Mouse (Mus musculus) left cerebral cortex, postnatal 14 days (tissue): Measurements from ENCODE around the gene Espn. TPM values are rescaled to one million over a fixed set of nuclear protein-coding genes. Genes with fewer than 3 reads are reported as not detected.

Experiments used
- DNase-seq, 2 experiments: peaks; one replicate each; pipeline ENCODE4 v3.0.0; 2021 to 2022; ENCODE audit warnings: low spot score in 2 of 2, mixed read lengths in 1 of 2
- intact Hi-C: fragments of 180-260 bp; cut with DNase I; formaldehyde crosslinking; loops from one replicate; pipeline ENCODE4 v1.15.1; 2025
- total RNA-seq, 2 experiments: library from RNA; stranded (reverse); gene quantifications; 2 replicates each; pipeline ENCODE4 v1.2.3; 2021

Espn gene
- total RNA-seq, 2 experiments from 2014 or later = 0.24 to 0.44 TPM

GRCm38 (mm10) chr4:152109509-152109908, 42.7 kb downstream of the Espn start:
- intact Hi-C loops = no loop called here

GRCm38 (mm10) chr4:152108673-152109072, 43.5 kb downstream of the Espn start:
- intact Hi-C loops = no loop called here
- DNase-seq = no peak

More at GRCm38 (mm10) chr4:152109509-152109908, 42.7 kb downstream of the Espn start:
- DNase-seq = no peak

DNA sequence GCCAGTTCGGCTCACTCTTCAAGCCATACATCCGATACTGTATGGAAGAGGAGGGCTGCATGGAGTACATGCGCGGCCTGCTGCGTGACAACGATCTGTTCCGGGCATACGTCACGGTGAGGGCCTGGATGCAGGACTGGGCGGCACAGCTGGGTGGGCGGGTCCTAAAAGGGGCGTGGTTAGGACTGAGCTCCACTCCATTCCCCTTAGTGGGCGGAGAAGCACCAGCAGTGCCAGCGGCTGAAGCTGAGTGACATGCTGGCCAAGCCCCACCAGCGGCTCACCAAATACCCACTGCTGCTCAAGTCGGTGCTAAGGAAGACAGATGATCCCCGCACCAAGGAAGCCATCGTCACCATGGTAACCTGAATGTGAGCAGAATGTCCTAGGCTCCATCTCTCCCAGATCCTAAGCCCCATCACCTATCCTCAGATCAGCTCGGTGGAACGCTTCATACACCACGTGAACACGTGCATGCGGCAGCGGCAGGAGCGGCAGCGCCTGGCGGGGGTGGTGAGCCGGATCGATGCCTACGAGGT, 44.1 kb downstream of the Espn start:
- intact Hi-C loops = no loop called here
- peak; percentile 69 to 82 for DNase-seq

DNA sequence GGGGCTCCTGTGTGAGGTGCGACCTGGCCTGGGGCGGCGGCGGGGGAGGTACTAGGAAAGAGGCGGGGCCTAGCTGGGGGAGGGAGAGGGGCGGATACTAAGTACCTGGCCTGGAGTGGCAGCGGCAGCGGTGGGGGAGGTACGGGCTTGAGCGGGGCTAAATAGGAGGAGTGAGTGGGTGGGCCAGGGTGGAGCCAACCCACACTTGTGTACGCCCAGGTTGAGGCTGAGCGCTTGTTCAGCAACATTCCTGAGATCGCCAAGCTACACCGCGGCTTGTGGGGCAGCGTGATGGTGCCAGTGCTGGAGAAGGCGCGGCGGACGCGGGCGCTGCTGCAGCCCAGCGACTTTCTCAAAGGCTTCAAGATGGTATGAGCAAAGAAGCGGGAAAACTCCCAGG, 44.7 kb downstream of the Espn start:
- intact Hi-C loops = no loop called here
- no peak for DNase-seq

GRCm38 (mm10) chr4:152106746-152107145, 45.4 kb downstream of the Espn start:
- intact Hi-C loops = no loop called here
- DNase-seq = no peak

- DNase-seq = peak; percentile 80 to 84
- intact Hi-C loops = no loop called here
Measured at GRCm38 (mm10) chr4:152103025-152103424, 49.1 kb downstream of the Espn start.

GRCm38 (mm10) chr4:152101921-152102320, 50.2 kb downstream of the Espn start:
- intact Hi-C loops = no loop called here
- DNase-seq = no peak

GRCm38 (mm10) chr4:152101081-152101653, 51.0 kb downstream of the Espn start:
- peak in 1 of 2 experiments; percentile 82 for DNase-seq

GRCm38 (mm10) chr4:152100541-152100940, 51.6 kb downstream of the Espn start:
- peak; percentile 75 to 88 for DNase-seq
- intact Hi-C loops = no loop called here

More at GRCm38 (mm10) chr4:152101081-152101653, 51.0 kb downstream of the Espn start:
- intact Hi-C loops = no loop called here

DNA sequence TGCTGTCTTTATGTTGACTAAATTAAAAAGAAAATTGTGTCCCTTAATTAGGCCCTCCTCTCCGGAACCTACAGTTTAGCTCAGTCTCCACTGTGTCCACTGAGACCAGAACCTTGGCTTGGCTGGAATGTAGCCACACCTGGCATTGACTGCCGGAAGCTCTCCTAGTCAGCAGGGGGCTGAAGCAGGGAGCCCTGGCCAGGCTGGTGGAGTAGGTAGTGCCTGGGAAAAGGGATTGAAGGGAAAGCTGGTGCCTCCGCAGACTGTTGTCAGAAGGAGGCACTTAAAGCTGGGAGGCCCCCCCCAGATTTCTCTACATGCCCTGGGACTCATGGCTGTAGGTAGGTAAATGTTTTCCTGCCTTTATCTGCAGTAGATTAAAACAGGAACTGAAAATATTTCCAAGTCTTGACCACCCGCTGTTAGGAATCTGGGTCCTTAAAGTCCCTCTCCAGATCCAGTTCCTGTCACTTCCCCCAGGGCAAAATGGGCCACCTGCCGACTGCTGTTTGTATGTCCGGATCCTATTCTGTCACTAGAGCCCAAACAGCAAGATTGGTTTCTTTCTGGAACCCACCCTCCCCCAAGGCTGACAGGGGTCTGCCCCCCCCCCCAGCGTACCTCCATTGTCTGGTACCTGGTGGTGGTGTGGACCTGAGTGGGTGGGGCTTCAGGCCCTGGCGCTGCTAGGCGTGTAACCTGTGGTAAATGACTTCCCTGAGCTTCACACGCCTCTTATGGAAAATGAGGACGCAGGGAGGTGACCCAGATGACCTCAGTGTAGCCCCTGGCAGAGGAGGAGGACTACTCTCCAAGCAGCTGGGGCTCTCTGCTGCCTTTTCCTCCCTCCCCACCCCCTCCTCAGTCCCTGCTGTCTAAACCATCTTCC, 54.0 kb downstream of the Espn start:
- intact Hi-C loops = loop anchor here (5.0 kb wide), 1 partner anchor 61 kb away; the partner anchor contains the start of genes Nol9 and Tas1r1
- no peak for DNase-seq

GRCm38 (mm10) chr4:152096927-152097326, 55.2 kb downstream of the Espn start:
- intact Hi-C loops = loop anchor here (5.0 kb wide), 1 partner anchor 60 kb away; the partner anchor contains the start of genes Nol9 and Tas1r1

GRCm38 (mm10) chr4:152095937-152096910, 55.9 kb downstream of the Espn start:
- DNase-seq = peak in 1 of 2 experiments; percentile 67
- intact Hi-C loops = loop anchor here (5.0 kb wide), 1 partner anchor 59 kb away; the partner anchor contains the start of genes Nol9 and Tas1r1

More at GRCm38 (mm10) chr4:152096927-152097326, 55.2 kb downstream of the Espn start:
- DNase-seq = no peak

DNA sequence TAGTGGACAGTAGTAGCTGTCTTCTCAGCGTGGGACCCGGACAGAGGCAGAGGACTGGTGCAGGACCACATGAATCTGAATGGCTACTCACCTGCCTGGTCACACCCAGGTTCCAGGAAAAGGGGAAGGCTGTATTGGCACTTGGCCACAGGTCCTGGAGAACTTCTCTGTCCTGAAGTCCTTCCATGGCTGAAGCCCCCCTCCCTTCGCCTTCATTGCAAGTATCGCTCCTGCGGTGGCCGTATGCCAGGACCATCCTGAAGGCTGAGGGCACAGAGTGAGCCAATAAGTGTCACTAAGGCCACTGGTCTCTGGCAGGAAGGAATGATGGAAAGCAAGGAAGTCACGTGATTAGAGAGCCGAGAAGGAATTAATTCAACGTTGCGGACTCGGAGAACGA, 57.9 kb downstream of the Espn start:
- no peak for DNase-seq
- intact Hi-C loops = no loop called here

DNA sequence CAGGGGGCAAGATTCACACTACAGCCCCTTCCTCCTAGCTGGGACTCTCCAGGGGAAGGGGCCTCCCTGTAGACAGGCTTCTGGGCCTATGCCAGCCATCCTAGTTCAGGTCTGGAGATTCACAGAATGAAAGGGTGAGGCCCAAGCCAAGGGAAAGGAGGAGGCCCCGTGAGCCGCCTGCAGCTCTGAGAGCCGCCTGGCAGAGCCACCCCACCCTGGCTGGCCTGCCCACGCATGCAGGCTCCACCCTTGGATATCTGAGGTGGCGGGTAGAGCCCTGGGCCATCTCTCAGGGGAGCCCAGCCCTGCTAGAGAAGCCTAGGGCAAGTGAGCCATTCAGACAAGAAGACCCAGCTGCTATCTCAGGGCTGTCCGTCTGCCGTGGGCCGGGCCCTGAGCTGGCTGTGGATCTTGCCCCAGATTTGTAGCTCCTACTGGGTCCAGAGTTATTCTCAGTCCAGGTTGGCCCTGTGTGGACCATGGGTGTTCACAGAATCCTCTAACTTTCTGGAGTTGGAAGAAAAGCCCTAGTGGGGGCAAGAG, 59.3 kb downstream of the Espn start:
- intact Hi-C loops = no loop called here
- DNase-seq = no peak

DNA sequence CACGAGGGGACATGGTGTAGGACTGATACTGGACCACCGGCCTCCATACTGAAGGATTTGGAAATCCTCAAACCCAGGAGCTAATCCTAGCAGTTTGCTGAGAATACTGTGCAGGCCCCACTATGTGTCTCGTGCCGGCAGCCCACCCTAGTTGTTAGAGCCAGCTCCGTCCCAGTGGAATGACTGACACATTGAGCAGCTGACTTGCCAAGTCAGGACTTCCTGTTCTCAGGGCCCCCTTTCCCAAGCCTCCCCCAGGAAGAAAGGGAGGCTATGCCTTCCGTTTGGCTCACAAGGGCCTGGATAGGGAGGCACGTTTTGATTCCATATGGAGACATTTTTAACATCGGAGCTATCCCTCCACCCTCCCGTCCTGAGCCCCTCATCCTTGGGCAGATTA, 62.0 kb downstream of the Espn start:
- intact Hi-C loops = no loop called here
- no peak for DNase-seq

DNA sequence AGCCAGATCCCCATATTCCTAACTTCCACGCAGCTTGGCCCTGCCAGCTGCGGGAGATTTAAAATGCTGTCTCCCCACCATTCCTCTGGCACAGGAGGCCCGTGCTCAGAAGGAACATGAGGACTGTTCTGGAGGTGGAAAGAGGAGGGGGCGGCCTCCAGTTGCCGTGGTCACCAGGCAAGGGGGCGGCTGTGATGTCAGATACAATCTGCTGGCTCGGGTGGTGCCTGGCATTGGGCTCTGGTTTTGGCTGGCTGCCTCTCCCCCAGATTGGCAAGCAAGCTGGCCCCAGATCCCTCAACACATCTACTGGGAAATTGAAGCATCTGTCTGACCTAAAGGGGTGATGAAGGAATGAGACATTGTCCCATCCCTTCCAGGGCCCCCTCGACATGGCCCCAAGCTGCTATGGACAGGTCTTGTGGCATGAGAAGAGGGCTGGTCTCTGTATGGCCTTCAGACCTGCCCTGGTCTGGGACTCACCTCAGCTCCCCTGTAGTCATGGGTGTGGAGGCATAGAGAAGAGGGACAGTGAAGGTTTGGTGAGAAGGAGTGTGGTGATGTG, 63.5 kb downstream of the Espn start:
- peak; percentile 82 to 93 for DNase-seq
- intact Hi-C loops = no loop called here

DNA sequence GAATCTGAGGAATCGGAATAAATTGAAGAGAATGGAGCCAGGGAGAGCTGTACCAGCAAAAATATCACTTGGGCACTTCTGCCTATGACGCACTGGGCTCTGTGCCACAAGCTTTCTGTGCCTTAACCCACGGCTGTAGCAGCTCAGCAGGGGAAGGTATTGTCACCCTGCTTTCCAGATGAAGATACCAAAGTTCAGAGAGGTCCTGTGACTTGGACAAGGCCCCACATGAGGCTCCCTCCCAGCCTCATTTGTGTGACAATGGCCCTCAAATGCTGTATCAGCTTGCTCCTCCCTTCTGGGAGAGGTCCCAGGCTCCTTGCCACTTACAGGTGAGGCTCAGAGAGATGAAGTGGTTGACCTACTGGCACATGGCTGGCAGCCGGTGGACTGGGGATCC, 64.0 kb downstream of the Espn start:
- peak; percentile 68 to 74 for DNase-seq
- intact Hi-C loops = no loop called here
